Mouse (Mus musculus) cerebellum, adult 9-11 months (tissue): ENCODE results near the gene Rbm48.
"Not testable (repeated sequence)": the region's sequence is repeated elsewhere in the genome, so short reads cannot be mapped to it uniquely, and the experiment has no call there.

Source experiments
- DNase-seq: peaks from one replicate; pipeline ENCODE4 v3.0.0; 2022

The Rbm48 gene

GRCm38 (mm10) chr5:3596399-3596766 lies at the start of gene Rbm48:
TSS of gene Rbm48 (minus strand) at chr5:3596585.
- DNase-seq: peak; percentile 88

GRCm38 (mm10) chr5:3645326-3645725 lies 48.9 kb upstream of the Rbm48 start:
- DNase-seq: no peak

GRCm38 (mm10) chr5:3644621-3645020 lies 48.2 kb upstream of the Rbm48 start:
- no peak for DNase-seq

GRCm38 (mm10) chr5:3635286-3635685 lies 38.9 kb upstream of the Rbm48 start:
- DNase-seq: no peak

GRCm38 (mm10) chr5:3633951-3634350 lies 37.6 kb upstream of the Rbm48 start:
- no peak for DNase-seq

- no peak for DNase-seq
Observed at GRCm38 (mm10) chr5:3633315-3633714, 36.9 kb upstream of the Rbm48 start.

GRCm38 (mm10) chr5:3632285-3632684 lies 35.9 kb upstream of the Rbm48 start:
- DNase-seq: no peak

- no peak for DNase-seq
Observed at GRCm38 (mm10) chr5:3631512-3632271, 35.3 kb upstream of the Rbm48 start.

GRCm38 (mm10) chr5:3630055-3630454 lies 33.7 kb upstream of the Rbm48 start:
- no peak for DNase-seq

- DNase-seq: peak; percentile 84
Observed at GRCm38 (mm10) chr5:3620486-3620885, 24.1 kb upstream of the Rbm48 start.

GRCm38 (mm10) chr5:3611835-3612234 lies 15.4 kb upstream of the Rbm48 start:
- not testable (repeated sequence) for DNase-seq

GRCm38 (mm10) chr5:3609241-3609640 lies 12.9 kb upstream of the Rbm48 start:
- DNase-seq: no peak

GRCm38 (mm10) chr5:3607114-3607513 lies 10.7 kb upstream of the Rbm48 start:
- DNase-seq: no peak

- DNase-seq: no peak
Observed at GRCm38 (mm10) chr5:3600790-3601189, 4.4 kb upstream of the Rbm48 start.

GRCm38 (mm10) chr5:3600298-3600697 lies 3.9 kb upstream of the Rbm48 start:
- no peak for DNase-seq

GRCm38 (mm10) chr5:3598766-3599165 lies 2.4 kb upstream of the Rbm48 start:
- DNase-seq: no peak

- DNase-seq: no peak
Observed at GRCm38 (mm10) chr5:3597171-3597570, 786 bp upstream of the Rbm48 start.

- DNase-seq: peak; percentile 95
Observed at GRCm38 (mm10) chr5:3595693-3596398, 539 bp downstream of the Rbm48 start, which contains the start of gene Pex1. TSS of gene Pex1 (plus strand) at chr5:3596066.

GRCm38 (mm10) chr5:3579066-3579465 lies 17.3 kb downstream of the Rbm48 start:
- no peak for DNase-seq

- DNase-seq: no peak
Observed at GRCm38 (mm10) chr5:3577939-3578338, 18.4 kb downstream of the Rbm48 start.

- no peak for DNase-seq
Observed at GRCm38 (mm10) chr5:3574825-3575224, 21.6 kb downstream of the Rbm48 start.

GRCm38 (mm10) chr5:3571266-3571665 lies 25.1 kb downstream of the Rbm48 start, which contains the start of gene 1700109H08Rik:
TSS of gene 1700109H08Rik (plus strand) at chr5:3571566.
- DNase-seq: no peak

- no peak for DNase-seq
Observed at GRCm38 (mm10) chr5:3554198-3554597, 42.2 kb downstream of the Rbm48 start.

GRCm38 (mm10) chr5:3551481-3551880 lies 44.9 kb downstream of the Rbm48 start:
- no peak for DNase-seq
